Mouse (Mus musculus): ENCODE results near the gene Kcnh5. TPM values are rescaled to one million over a fixed set of nuclear protein-coding genes. Genes with fewer than 3 reads are reported as not detected.

Gene Kcnh5
- polyA plus RNA-seq (2021; fragmentation: Nextera tagmentation), result 0.77 and 1.3 TPM in 2 replicates
- long read RNA-seq, experiment 1, full-length matches to known transcripts, result 2 of 7 reads
- long read RNA-seq, experiment 1, partial matches to known transcripts, result 0 of 7 reads
- long read RNA-seq, experiment 1, other reads (novel, unspliced or antisense), result 5 of 7 reads
- long read RNA-seq, experiment 2, full-length matches to known transcripts, result 8 of 15 reads
- long read RNA-seq, experiment 2, partial matches to known transcripts, result 2 of 15 reads
- long read RNA-seq, experiment 2, other reads (novel, unspliced or antisense), result 5 of 15 reads

GRCm38 (mm10) chr12:75176691-75177645 is at the start of gene Kcnh5:
TSS of gene Kcnh5 (minus strand) at chr12:75177332.

Other genes with a start within 250 kb of the Kcnh5 start
- gene Rhoj, start 131.0 kb upstream of the Kcnh5 start, polyA plus RNA-seq (2021; fragmentation: Nextera tagmentation), result 4.0 and 4.4 TPM in 2 replicates
- gene Gphb5, start 239.4 kb upstream of the Kcnh5 start, polyA plus RNA-seq (2021; fragmentation: Nextera tagmentation), result not detected in 2 replicates